Comparison of ENCODE assay signal across 27 mouse cellular contexts in genomic region chrX:158544021-158544420, GRCm38 (mm10).
A peak's percentile ranks its signal among the peaks of the same experiment; 100 is the strongest.
DNase-seq lines count a peak whose midpoint lies in the region; ATAC-seq lines count a peak whose summit lies in the region.
"Had no signal": no experiment of that assay in that cellular context is flagged by ENCODE, and none has a peak within 500 bp of the region (broad histone marks: within the 10 kb centered on the region; RNA-seq: fewer than 3 reads in every experiment).

No protein-coding gene starts in this region.

- H3K27ac ChIP-seq in forebrain, embryonic 13.5 days, result no peak overlapping the region
- H3K27ac ChIP-seq: forebrain, embryonic 10.5 days; heart, embryonic 10.5 days; hindbrain, embryonic 14.5 days; limb, embryonic 10.5 days; liver, embryonic 15.5 days; lung, embryonic 15.5 days; midbrain, embryonic 13.5 days; stomach, postnatal 0 days had no signal

- WGBS in forebrain, embryonic 13.5 days, result 41% methylated on average over 4 of the region's 4 CpGs

- H3K4me1 ChIP-seq in forebrain, embryonic 13.5 days, result no peaks in the 10 kb centered on the region
- H3K4me1 ChIP-seq: forebrain, embryonic 10.5 days; heart, embryonic 10.5 days; limb, embryonic 10.5 days; liver, embryonic 15.5 days; lung, embryonic 15.5 days; megakaryocyte, embryonic 14.5 days; midbrain, embryonic 13.5 days had no signal

- no peaks in the 10 kb centered on the region for H3K9me3 ChIP-seq in forebrain, embryonic 13.5 days (replicated peaks)
- H3K9me3 ChIP-seq: forebrain, embryonic 10.5 days; heart, embryonic 10.5 days; limb, embryonic 10.5 days; liver, embryonic 15.5 days; lung, embryonic 15.5 days; megakaryocyte, embryonic 14.5 days; midbrain, embryonic 13.5 days had no signal

- H3K9ac ChIP-seq in forebrain, embryonic 13.5 days, result no peak overlapping the region
- H3K9ac ChIP-seq: forebrain, postnatal 0 days; hindbrain, embryonic 14.5 days; liver, embryonic 15.5 days; lung, embryonic 15.5 days; midbrain, embryonic 13.5 days had no signal

- no peaks in the 10 kb centered on the region for H3K27me3 ChIP-seq in forebrain, embryonic 13.5 days
- H3K27me3 ChIP-seq: liver, embryonic 15.5 days; lung, embryonic 15.5 days; megakaryocyte, embryonic 14.5 days; midbrain, embryonic 13.5 days had no signal

- H3K4me2 ChIP-seq in forebrain, embryonic 13.5 days, result no peak overlapping the region
- H3K4me2 ChIP-seq: hindbrain, embryonic 14.5 days; liver, embryonic 15.5 days; lung, embryonic 15.5 days; midbrain, embryonic 13.5 days had no signal

- intact Hi-C loops in left cerebral cortex, postnatal 4 days (cut with DNase I), result no loop called here

- H3K36me3 ChIP-seq in forebrain, embryonic 13.5 days (ENCODE audit: poor library complexity, severe bottlenecking), result no peaks in the 10 kb centered on the region
- H3K36me3 ChIP-seq: forebrain, embryonic 10.5 days; heart, embryonic 10.5 days; limb, embryonic 10.5 days; liver, embryonic 15.5 days; lung, embryonic 15.5 days; midbrain, embryonic 13.5 days had no signal

- ATAC-seq in frontal cortex, adult (ENCODE audit: low TSS enrichment), result peak; percentile 93
- no peak for ATAC-seq in forebrain, embryonic 13.5 days
- ATAC-seq: forebrain, postnatal 0 days; inflammation-experienced regulatory T-cells, adult 6 months; midbrain, embryonic 13.5 days had no signal

- no peak for DNase-seq in frontal cortex, postnatal 10 days (ENCODE audit: low spot score in 2 of 2)
- DNase-seq in left cerebral cortex, adult 9 months (ENCODE audit: low spot score in 2 of 2), result peak; percentile 20 to 52
- no peak for DNase-seq in left cerebral cortex, postnatal 4 days
- DNase-seq in layer of hippocampus, adult 9-11 months, result peak; percentile 83
- DNase-seq in right cerebral cortex, postnatal 36 days (ENCODE audit: low spot score in 2 of 2), result peak; percentile 6 to 19
- no peak for DNase-seq in cerebellum, postnatal 14 days
- DNase-seq: adrenal gland, postnatal 14 days; cerebellum, postnatal 10 days; forebrain, postnatal 0 days; gastrocnemius, postnatal 10 days; heart, postnatal 4 days; kidney, adult 8-10 months; kidney, postnatal 14 days; liver; lung, postnatal 36 days had no signal

- no peak overlapping the region for H3K4me3 ChIP-seq in forebrain, embryonic 13.5 days
- H3K4me3 ChIP-seq: forebrain, embryonic 10.5 days; heart, embryonic 10.5 days; limb, embryonic 10.5 days; liver, embryonic 15.5 days; lung, embryonic 15.5 days; megakaryocyte, embryonic 14.5 days; midbrain, embryonic 13.5 days had no signal

Comparison
In these comparisons a context has a peak if more than half of its experiments do, and no peak if none do; other contexts are left out.
1. DNase-seq: peak in left cerebral cortex, adult 9 months (2 of 2), layer of hippocampus, adult 9-11 months (single experiment) and right cerebral cortex, postnatal 36 days (2 of 2); none in frontal cortex, postnatal 10 days (0 of 2), left cerebral cortex, postnatal 4 days (single experiment) and cerebellum, postnatal 14 days (0 of 2).